Mouse (Mus musculus) heart, embryonic 12.5 days (tissue): ENCODE results near the gene 4933416C03Rik. TPM values are rescaled to one million over a fixed set of nuclear protein-coding genes. Genes with fewer than 3 reads are reported as not detected.

Experiments used
- ATAC-seq: fragments of 200-750 bp; cut with Nextera tagmentation; 2 replicates; pipeline ENCODE4 v1.8.0; 2017; ENCODE audit warnings: moderate TSS enrichment, moderate library complexity; ENCODE audit not compliant: insufficient number of reproducible peaks, low FRiP score
- H3K27ac ChIP-seq: fragments of 300-500 bp; sonication (generic); 2 replicates; pipeline ENCODE4 v1.5.1; 2016; ENCODE audit warnings: mild to moderate bottlenecking, moderate library complexity; ENCODE audit not compliant: poor library complexity, severe bottlenecking
- H3K27me3 ChIP-seq: fragments of 300-500 bp; sonication (generic); replicated peaks from 2 replicates; pipeline ENCODE4 v1.6.1; 2016; ENCODE audit warnings: mild to moderate bottlenecking, moderate library complexity
- H3K36me3 ChIP-seq: fragments of 300-500 bp; sonication (generic); 2 replicates; pipeline ENCODE4 v1.6.1; 2016; ENCODE audit warnings: mild to moderate bottlenecking, moderate library complexity
- H3K4me1 ChIP-seq: fragments of 300-500 bp; sonication (generic); replicated peaks from 2 replicates; pipeline ENCODE4 v1.6.1; 2016; ENCODE audit warnings: mild to moderate bottlenecking
- H3K4me2 ChIP-seq: fragments of 300-500 bp; sonication (generic); 2 replicates; pipeline ENCODE4 v1.6.1; 2016; ENCODE audit warnings: mild to moderate bottlenecking, moderate library complexity
- H3K4me3 ChIP-seq: fragments of 300-500 bp; sonication (generic); 2 replicates; pipeline ENCODE4 v1.5.1; 2016; ENCODE audit warnings: mild to moderate bottlenecking
- H3K9ac ChIP-seq: fragments of 300-500 bp; sonication (generic); 2 replicates; pipeline ENCODE4 v1.6.1; 2016; ENCODE audit warnings: mild to moderate bottlenecking, moderate library complexity
- H3K9me3 ChIP-seq: fragments of 300-500 bp; sonication (generic); replicated peaks from 2 replicates; pipeline ENCODE4 v1.6.1; 2016; ENCODE audit warnings: mild to moderate bottlenecking, moderate library complexity
- WGBS: fragments of 180-500 bp; shearing (Covaris S2); methylation state at CpG from one replicate; pipeline ENCODE4 v1.1.7; 2016; 5-methylcytosine and 5-hydroxymethylcytosine counted together
- polyA plus RNA-seq: library from polyadenylated mRNA; unstranded; fragments of >200 nt; fragmentation: Nextera tagmentation; extraction: Ambion mirVana; gene quantifications from 2 replicates; pipeline ENCODE4 v1.2.1, GENCODE M21; 2016

The 4933416C03Rik gene
- polyA plus RNA-seq, result not detected in 2 replicates

GRCm38 (mm10) chr10:116113867-116114474 lies at the start of gene 4933416C03Rik:
Gene 4933416C03Rik, minus strand, starts transcription at chr10:116113917.
- 90% methylated on average over 39 of the region's 39 CpGs for WGBS
- Histone ChIP-seq H3K27ac (no peak within 1 kb of the TSS), H3K36me3 (no peaks in the 10 kb centered on the region), H3K4me2 (no peak within 1 kb of the TSS), H3K9ac (no peak within 1 kb of the TSS), H3K4me3 (no peak within 1 kb of the TSS), H3K4me1 (no peaks in the 10 kb centered on the region), H3K27me3 (no peaks in the 10 kb centered on the region), H3K9me3 (peaks cover 15% of the 10 kb centered on the region)
- ATAC-seq, result no peak

DNA sequence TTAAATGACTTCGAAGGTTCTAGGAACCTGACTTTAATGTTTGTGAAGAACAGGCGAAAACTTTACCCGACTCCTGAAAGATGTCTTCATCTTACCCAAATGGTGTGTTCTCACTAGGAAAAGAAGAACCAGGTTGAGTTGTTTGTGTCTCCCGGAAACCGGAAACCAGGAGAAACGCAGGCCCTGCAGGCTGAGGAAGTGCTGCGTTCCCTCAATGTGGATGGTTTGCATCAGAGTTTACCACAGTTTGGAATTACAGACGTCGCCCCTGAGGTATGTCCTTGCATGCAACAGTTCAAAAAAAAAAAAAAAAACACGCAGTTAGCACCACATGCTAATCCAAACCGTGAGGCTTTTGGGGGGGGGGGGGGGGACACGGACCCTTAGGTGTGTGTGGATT lies 48.6 kb upstream of the 4933416C03Rik start:
- Histone ChIP-seq H3K4me1 (no peaks in the 10 kb centered on the region), H3K4me3 (no peak overlapping the region), H3K4me2 (no peak overlapping the region), H3K36me3 (no peaks in the 10 kb centered on the region), H3K9me3 (no peaks in the 10 kb centered on the region), H3K27ac (no peak overlapping the region), H3K9ac (no peak overlapping the region), H3K27me3 (no peaks in the 10 kb centered on the region)
- no peak for ATAC-seq
- 64% methylated on average over 12 of the region's 12 CpGs for WGBS

DNA sequence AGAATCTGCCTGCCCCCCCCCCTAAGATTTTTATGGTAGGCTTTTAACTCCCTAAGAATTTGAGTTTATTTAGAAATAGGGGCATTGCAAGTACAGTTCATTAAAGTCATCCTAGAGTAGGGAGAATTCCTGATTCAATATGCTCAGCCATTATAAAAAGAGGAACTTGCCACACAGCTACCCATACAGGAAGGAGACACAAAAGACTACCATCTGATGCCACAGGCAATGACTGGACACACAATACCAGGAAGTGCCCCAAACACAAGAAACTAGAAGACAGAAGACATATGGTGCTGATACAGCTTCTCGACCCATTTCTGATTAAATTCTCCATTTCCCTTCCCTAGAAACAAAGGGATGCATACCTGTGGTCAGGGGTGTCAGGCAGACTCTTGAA lies 43.0 kb upstream of the 4933416C03Rik start:
- H3K9ac ChIP-seq, result no peak overlapping the region
- no peak overlapping the region for H3K4me2 ChIP-seq
- H3K36me3 ChIP-seq, result no peaks in the 10 kb centered on the region
- no peak overlapping the region for H3K27ac ChIP-seq
- no peaks in the 10 kb centered on the region for H3K27me3 ChIP-seq
- H3K9me3 ChIP-seq, result peaks cover 8% of the 10 kb centered on the region; the same call in 1 of the 2 replicates
- WGBS, result 49% methylated on average over 1 of the region's 1 CpGs
- no peak overlapping the region for H3K4me3 ChIP-seq
- ATAC-seq, result no peak
- no peaks in the 10 kb centered on the region for H3K4me1 ChIP-seq

DNA sequence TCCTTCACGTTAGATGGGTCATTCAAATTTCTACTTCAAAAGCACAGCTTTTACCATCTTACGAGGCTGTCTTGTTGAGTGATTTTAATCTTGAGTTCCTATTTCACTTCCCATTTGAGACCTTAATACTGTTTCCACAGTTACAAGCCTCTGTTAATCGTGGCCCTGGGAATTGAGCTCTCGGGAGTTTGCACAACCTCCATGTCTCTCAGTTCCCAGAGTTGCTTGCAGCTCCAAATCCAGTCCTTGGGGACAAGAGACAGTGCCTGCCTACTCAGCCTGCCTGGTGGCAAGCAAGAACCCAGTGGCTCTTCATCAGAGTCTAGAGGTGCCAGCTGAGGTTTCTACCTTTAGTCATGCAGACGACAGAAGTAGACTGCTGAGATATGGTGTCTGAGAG lies 41.0 kb upstream of the 4933416C03Rik start:
- no peak overlapping the region for H3K9ac ChIP-seq
- no peaks in the 10 kb centered on the region for H3K4me1 ChIP-seq
- no peak overlapping the region for H3K4me2 ChIP-seq
- H3K36me3 ChIP-seq, result no peaks in the 10 kb centered on the region
- 82% methylated on average over 5 of the region's 5 CpGs for WGBS
- ATAC-seq, result no peak
- H3K9me3 ChIP-seq, result peaks cover 8% of the 10 kb centered on the region; the same call in 1 of the 2 replicates
- no peak overlapping the region for H3K4me3 ChIP-seq
- no peaks in the 10 kb centered on the region for H3K27me3 ChIP-seq
- no peak overlapping the region for H3K27ac ChIP-seq

GRCm38 (mm10) chr10:116146091-116146490 lies 32.4 kb upstream of the 4933416C03Rik start:
- no peak overlapping the region for H3K9ac ChIP-seq
- no peaks in the 10 kb centered on the region for H3K36me3 ChIP-seq
- no peak overlapping the region for H3K4me2 ChIP-seq
- H3K9me3 ChIP-seq, result no peaks in the 10 kb centered on the region
- ATAC-seq, result no peak
- H3K27me3 ChIP-seq, result no peaks in the 10 kb centered on the region
- WGBS, result 75% methylated on average over 9 of the region's 9 CpGs
- no peak overlapping the region for H3K27ac ChIP-seq
- H3K4me3 ChIP-seq, result no peak overlapping the region
- H3K4me1 ChIP-seq, result no peaks in the 10 kb centered on the region

DNA sequence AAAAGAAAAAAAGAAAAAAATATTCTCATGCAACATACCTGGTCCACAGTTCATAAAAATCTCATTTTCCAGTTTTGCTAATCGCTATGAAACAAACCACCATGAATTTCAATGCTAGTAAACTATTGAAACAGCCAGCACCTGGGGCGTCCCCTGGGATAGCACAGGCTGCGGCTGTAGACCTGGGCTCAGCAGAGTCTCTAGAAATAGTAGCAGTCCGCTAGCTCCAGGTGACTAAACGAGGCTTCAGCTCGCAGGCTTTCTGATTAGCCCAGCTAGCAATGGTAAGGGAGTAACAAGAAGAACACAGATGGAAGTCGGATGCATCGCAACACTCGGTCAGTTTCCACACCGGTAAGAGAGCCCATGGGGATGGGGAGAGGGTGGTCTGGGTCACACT lies 30.0 kb upstream of the 4933416C03Rik start:
- ATAC-seq, result no peak
- Histone ChIP-seq H3K4me2 (no peak overlapping the region), H3K4me3 (no peak overlapping the region), H3K27ac (no peak overlapping the region), H3K9ac (no peak overlapping the region), H3K27me3 (no peaks in the 10 kb centered on the region), H3K36me3 (no peaks in the 10 kb centered on the region), H3K9me3 (no peaks in the 10 kb centered on the region), H3K4me1 (no peaks in the 10 kb centered on the region)
- WGBS, result 79% methylated on average over 10 of the region's 10 CpGs

DNA sequence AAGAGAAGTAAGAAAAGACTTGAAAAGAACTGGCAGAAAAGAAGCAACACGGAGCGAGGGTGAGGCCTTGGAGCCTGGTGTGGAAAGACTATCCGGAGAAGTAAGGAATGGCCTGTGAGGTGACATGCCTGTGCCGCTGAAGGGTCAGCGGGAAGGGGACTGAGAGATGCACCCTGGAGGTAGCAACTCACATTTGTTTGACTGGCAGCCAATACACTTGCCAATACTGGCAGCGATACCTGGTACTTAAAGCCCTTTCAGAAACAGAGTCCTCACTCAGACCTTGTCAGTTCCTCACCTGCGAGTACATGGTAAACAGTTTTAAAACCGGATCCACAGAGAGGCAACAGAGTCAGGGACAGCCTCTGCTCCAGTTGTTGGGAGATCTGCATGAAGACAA lies 26.5 kb upstream of the 4933416C03Rik start:
- Histone ChIP-seq H3K27me3 (no peaks in the 10 kb centered on the region), H3K4me2 (no peak overlapping the region), H3K4me3 (no peak overlapping the region), H3K9ac (no peak overlapping the region), H3K9me3 (no peaks in the 10 kb centered on the region), H3K27ac (no peak overlapping the region), H3K36me3 (no peaks in the 10 kb centered on the region), H3K4me1 (no peaks in the 10 kb centered on the region)
- no peak for ATAC-seq
- 83% methylated on average over 8 of the region's 8 CpGs for WGBS

DNA sequence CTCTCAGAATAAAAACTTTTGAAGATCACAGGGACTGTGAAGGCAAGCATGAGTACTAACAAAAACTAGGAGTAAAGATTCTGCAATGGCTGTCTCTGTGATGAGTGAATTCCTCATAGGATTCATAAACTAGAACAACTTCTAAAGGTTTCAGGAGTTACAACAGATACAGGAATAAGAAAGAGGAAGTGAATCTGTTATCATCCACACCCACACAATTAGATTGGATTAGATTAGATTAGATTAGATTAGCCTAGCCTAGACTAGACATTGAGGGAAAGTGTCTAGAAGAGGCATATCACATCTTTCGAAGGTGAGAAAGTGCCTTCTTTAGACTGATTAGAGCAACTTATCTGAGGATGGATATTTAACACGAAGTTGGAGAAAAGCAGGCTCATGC lies 21.5 kb upstream of the 4933416C03Rik start:
- Histone ChIP-seq H3K9ac (no peak overlapping the region), H3K27ac (no peak overlapping the region), H3K4me3 (no peak overlapping the region), H3K27me3 (no peaks in the 10 kb centered on the region), H3K9me3 (no peaks in the 10 kb centered on the region), H3K4me2 (no peak overlapping the region), H3K4me1 (no peaks in the 10 kb centered on the region), H3K36me3 (no peaks in the 10 kb centered on the region)
- ATAC-seq, result no peak
- WGBS, result 70% methylated on average over 2 of the region's 2 CpGs

GRCm38 (mm10) chr10:116132233-116132632 lies 18.5 kb upstream of the 4933416C03Rik start:
- no peaks in the 10 kb centered on the region for H3K9me3 ChIP-seq
- H3K4me2 ChIP-seq, result no peak overlapping the region
- no peaks in the 10 kb centered on the region for H3K27me3 ChIP-seq
- 63% methylated on average over 4 of the region's 4 CpGs for WGBS
- no peak overlapping the region for H3K27ac ChIP-seq
- H3K36me3 ChIP-seq, result no peaks in the 10 kb centered on the region
- no peak for ATAC-seq
- no peaks in the 10 kb centered on the region for H3K4me1 ChIP-seq
- H3K4me3 ChIP-seq, result no peak overlapping the region
- no peak overlapping the region for H3K9ac ChIP-seq

GRCm38 (mm10) chr10:116131223-116131622 lies 17.5 kb upstream of the 4933416C03Rik start:
- H3K4me2 ChIP-seq, result no peak overlapping the region
- no peak overlapping the region for H3K27ac ChIP-seq
- H3K9me3 ChIP-seq, result no peaks in the 10 kb centered on the region
- no peaks in the 10 kb centered on the region for H3K36me3 ChIP-seq
- no peaks in the 10 kb centered on the region for H3K27me3 ChIP-seq
- no peak for ATAC-seq
- 69% methylated on average over 4 of the region's 4 CpGs for WGBS
- H3K9ac ChIP-seq, result no peak overlapping the region
- no peaks in the 10 kb centered on the region for H3K4me1 ChIP-seq
- no peak overlapping the region for H3K4me3 ChIP-seq

DNA sequence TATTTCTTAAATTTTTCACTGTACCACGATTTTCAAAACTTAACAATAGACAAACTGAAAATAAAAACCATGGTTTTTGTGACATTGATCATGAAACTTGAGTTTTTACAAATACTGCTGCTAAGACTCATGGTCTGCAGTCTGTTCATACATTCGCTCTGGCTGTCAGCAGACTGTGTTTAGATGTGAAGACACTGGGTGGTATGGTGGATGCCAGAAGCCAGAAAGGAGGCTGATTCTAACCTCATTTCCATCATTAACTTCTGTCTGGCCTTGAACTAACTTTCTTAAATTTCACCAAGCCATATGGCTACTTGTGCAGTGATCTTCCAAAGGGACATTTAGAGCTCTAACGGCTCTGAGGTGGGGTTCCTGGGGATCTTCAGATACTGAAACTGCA lies 16.7 kb upstream of the 4933416C03Rik start:
- H3K27me3 ChIP-seq, result no peaks in the 10 kb centered on the region
- no peak overlapping the region for H3K27ac ChIP-seq
- no peak overlapping the region for H3K4me3 ChIP-seq
- 69% methylated on average over 3 of the region's 3 CpGs for WGBS
- H3K36me3 ChIP-seq, result no peaks in the 10 kb centered on the region
- H3K9me3 ChIP-seq, result no peaks in the 10 kb centered on the region
- ATAC-seq, result no peak
- H3K4me2 ChIP-seq, result no peak overlapping the region
- H3K9ac ChIP-seq, result no peak overlapping the region
- no peaks in the 10 kb centered on the region for H3K4me1 ChIP-seq

GRCm38 (mm10) chr10:116125364-116125763 lies 11.6 kb upstream of the 4933416C03Rik start:
- H3K9ac ChIP-seq, result no peak overlapping the region
- no peaks in the 10 kb centered on the region for H3K9me3 ChIP-seq
- no peaks in the 10 kb centered on the region for H3K27me3 ChIP-seq
- ATAC-seq, result no peak
- no peak overlapping the region for H3K27ac ChIP-seq
- 57% methylated on average over 5 of the region's 5 CpGs for WGBS
- no peak overlapping the region for H3K4me2 ChIP-seq
- no peaks in the 10 kb centered on the region for H3K36me3 ChIP-seq
- H3K4me3 ChIP-seq, result no peak overlapping the region
- H3K4me1 ChIP-seq, result no peaks in the 10 kb centered on the region
